Mouse (Mus musculus): ENCODE results near the gene Zfp593. TPM values are rescaled to one million over a fixed set of nuclear protein-coding genes. Genes with fewer than 3 reads are reported as not detected.

The Zfp593 gene
- polyA plus RNA-seq, 1 experiment from 2014 or later: 17.5 TPM

GRCm38 (mm10) chr4:134243516-134244250 is 1.7 kb downstream of the Zfp593 start, which contains the start of gene E130218I03Rik:
Gene E130218I03Rik, plus strand, starts transcription at chr4:134243662.
- Histone ChIP-seq H3K27me3 (ENCODE audit: control insufficient read depth, insufficient read depth, low read length) (peaks cover 6% of the 10 kb centered on the region), H3K4me1 (ENCODE audit: control insufficient read depth, insufficient read depth, low read length) (0 out of 2 replicates have a peak, but pooled peaks cover 12% of the 10 kb centered on the region), H3K4me3 (ENCODE audit: low read length) (peak within 1 kb of the TSS; percentile 89; the same call in 1 of the 2 replicates), H3K27ac (ENCODE audit: low read depth, low read length) (no peak within 1 kb of the TSS), H3K4me2 (replicated peaks; ENCODE audit: low read depth, low read length) (peak within 1 kb of the TSS; percentile 91), H3K36me3 (ENCODE audit: control insufficient read depth, insufficient read depth, low read length) (0 out of 2 replicates have a peak, but pooled peaks cover 2% of the 10 kb centered on the region), H3K9me3 (ENCODE audit: control insufficient read depth, low read length) (no peaks in the 10 kb centered on the region), H3K9ac (ENCODE audit: low read depth, low read length) (no peak within 1 kb of the TSS)
- WGBS: 94% methylated on average over 17 of the region's 17 CpGs
- no peak for ATAC-seq (ENCODE audit: low FRiP score, low TSS enrichment)

- no peaks in the 10 kb centered on the region for H3K9me3 ChIP-seq (ENCODE audit: control insufficient read depth, low read length)
- H3K9ac ChIP-seq (ENCODE audit: low read depth, low read length): 0 out of 2 replicates have a peak overlapping the region, but pooled peaks have one; percentile 54
- H3K4me2 ChIP-seq (replicated peaks; ENCODE audit: low read depth, low read length): peak overlapping the region; percentile 42
- peaks cover 5% of the 10 kb centered on the region for H3K27me3 ChIP-seq (ENCODE audit: control insufficient read depth, insufficient read depth, low read length)
- peaks cover 10% of the 10 kb centered on the region for H3K4me1 ChIP-seq (ENCODE audit: control insufficient read depth, insufficient read depth, low read length)
- ATAC-seq (ENCODE audit: low FRiP score, low TSS enrichment): no peak
- H3K36me3 ChIP-seq (ENCODE audit: control insufficient read depth, insufficient read depth, low read length): 0 out of 2 replicates have a peak, but pooled peaks cover 2% of the 10 kb centered on the region
- H3K4me3 ChIP-seq (ENCODE audit: low read length): peak overlapping the region; percentile 36
- no peak overlapping the region for H3K27ac ChIP-seq (ENCODE audit: low read depth, low read length)
- 13% methylated on average over 10 of the region's 10 CpGs for WGBS
These were observed 6.7 kb downstream of the Zfp593 start for GRCm38 (mm10) chr4:134238686-134239085.

- H3K4me2 ChIP-seq (replicated peaks; ENCODE audit: low read depth, low read length): peak within 1 kb of the TSS; percentile 42
- 3% methylated on average over 18 of the region's 18 CpGs for WGBS
- peaks cover 10% of the 10 kb centered on the region for H3K4me1 ChIP-seq (ENCODE audit: control insufficient read depth, insufficient read depth, low read length)
- H3K27ac ChIP-seq (ENCODE audit: low read depth, low read length): 0 out of 2 replicates have a peak within 1 kb of the TSS, but pooled peaks have one; percentile 42
- peaks cover 5% of the 10 kb centered on the region for H3K27me3 ChIP-seq (ENCODE audit: control insufficient read depth, insufficient read depth, low read length)
- H3K36me3 ChIP-seq (ENCODE audit: control insufficient read depth, insufficient read depth, low read length): no peaks in the 10 kb centered on the region
- H3K4me3 ChIP-seq (ENCODE audit: low read length): peak within 1 kb of the TSS; percentile 36
- peak within 1 kb of the TSS; percentile 54 for H3K9ac ChIP-seq (ENCODE audit: low read depth, low read length)
- no peaks in the 10 kb centered on the region for H3K9me3 ChIP-seq (ENCODE audit: control insufficient read depth, low read length)
- ATAC-seq (ENCODE audit: low FRiP score, low TSS enrichment): peak; percentile 82
These were observed 7.1 kb downstream of the Zfp593 start, which contains the start of gene Cnksr1 for GRCm38 (mm10) chr4:134238279-134238651. Gene Cnksr1, minus strand, starts transcription at chr4:134238399.

- Histone ChIP-seq H3K4me1 (ENCODE audit: control insufficient read depth, insufficient read depth, low read length) (peaks cover 10% of the 10 kb centered on the region), H3K27ac (ENCODE audit: low read depth, low read length) (0 out of 2 replicates have a peak overlapping the region, but pooled peaks have one; percentile 42), H3K27me3 (ENCODE audit: control insufficient read depth, insufficient read depth, low read length) (peaks cover 5% of the 10 kb centered on the region), H3K9me3 (ENCODE audit: control insufficient read depth, low read length) (no peaks in the 10 kb centered on the region), H3K9ac (ENCODE audit: low read depth, low read length) (peak overlapping the region; percentile 54), H3K4me2 (replicated peaks; ENCODE audit: low read depth, low read length) (peak overlapping the region; percentile 42), H3K36me3 (ENCODE audit: control insufficient read depth, insufficient read depth, low read length) (no peaks in the 10 kb centered on the region), H3K4me3 (ENCODE audit: low read length) (peak overlapping the region; percentile 36)
- 22% methylated on average over 19 of the region's 19 CpGs for WGBS
- peak; percentile 40; the same call in 1 of the 2 replicates for ATAC-seq (ENCODE audit: low FRiP score, low TSS enrichment)
These were observed 7.7 kb downstream of the Zfp593 start for GRCm38 (mm10) chr4:134237582-134238278.

- Histone ChIP-seq H3K4me3 (ENCODE audit: low read length) (no peak overlapping the region), H3K9ac (ENCODE audit: low read depth, low read length) (no peak overlapping the region), H3K36me3 (ENCODE audit: control insufficient read depth, insufficient read depth, low read length) (no peaks in the 10 kb centered on the region), H3K27me3 (ENCODE audit: control insufficient read depth, insufficient read depth, low read length) (peaks cover 5% of the 10 kb centered on the region), H3K4me1 (ENCODE audit: control insufficient read depth, insufficient read depth, low read length) (peaks cover 10% of the 10 kb centered on the region), H3K9me3 (ENCODE audit: control insufficient read depth, low read length) (no peaks in the 10 kb centered on the region), H3K4me2 (replicated peaks; ENCODE audit: low read depth, low read length) (no peak overlapping the region), H3K27ac (ENCODE audit: low read depth, low read length) (no peak overlapping the region)
- ATAC-seq (ENCODE audit: low FRiP score, low TSS enrichment): no peak
- WGBS: 79% methylated on average over 5 of the region's 5 CpGs
These were observed 10.5 kb downstream of the Zfp593 start for GRCm38 (mm10) chr4:134234876-134235275.

GRCm38 (mm10) chr4:134230431-134230830 is 15.0 kb downstream of the Zfp593 start:
- Histone ChIP-seq H3K9ac (ENCODE audit: low read depth, low read length) (no peak overlapping the region), H3K27me3 (ENCODE audit: control insufficient read depth, insufficient read depth, low read length) (no peaks in the 10 kb centered on the region), H3K9me3 (ENCODE audit: control insufficient read depth, low read length) (no peaks in the 10 kb centered on the region), H3K4me1 (ENCODE audit: control insufficient read depth, insufficient read depth, low read length) (no peaks in the 10 kb centered on the region), H3K4me2 (replicated peaks; ENCODE audit: low read depth, low read length) (no peak overlapping the region), H3K4me3 (ENCODE audit: low read length) (no peak overlapping the region), H3K36me3 (ENCODE audit: control insufficient read depth, insufficient read depth, low read length) (no peaks in the 10 kb centered on the region), H3K27ac (ENCODE audit: low read depth, low read length) (no peak overlapping the region)
- 31% methylated on average over 8 of the region's 8 CpGs for WGBS
- no peak for ATAC-seq (ENCODE audit: low FRiP score, low TSS enrichment)

- Histone ChIP-seq H3K27me3 (ENCODE audit: control insufficient read depth, insufficient read depth, low read length) (no peaks in the 10 kb centered on the region), H3K36me3 (ENCODE audit: control insufficient read depth, insufficient read depth, low read length) (no peaks in the 10 kb centered on the region), H3K4me2 (replicated peaks; ENCODE audit: low read depth, low read length) (no peak within 1 kb of the TSS), H3K9me3 (ENCODE audit: control insufficient read depth, low read length) (no peaks in the 10 kb centered on the region), H3K4me1 (ENCODE audit: control insufficient read depth, insufficient read depth, low read length) (no peaks in the 10 kb centered on the region), H3K27ac (ENCODE audit: low read depth, low read length) (no peak within 1 kb of the TSS), H3K9ac (ENCODE audit: low read depth, low read length) (no peak within 1 kb of the TSS), H3K4me3 (ENCODE audit: low read length) (no peak within 1 kb of the TSS)
- ATAC-seq (ENCODE audit: low FRiP score, low TSS enrichment): no peak
- 67% methylated on average over 8 of the region's 8 CpGs for WGBS
These were observed 18.2 kb downstream of the Zfp593 start, which contains the start of gene Catsper4 for GRCm38 (mm10) chr4:134227194-134227593. Gene Catsper4, minus strand, starts transcription at chr4:134227383.

- WGBS: 53% methylated on average over 11 of the region's 11 CpGs
- H3K36me3 ChIP-seq (ENCODE audit: control insufficient read depth, insufficient read depth, low read length): no peaks in the 10 kb centered on the region
- peak overlapping the region; percentile 76; the same call in 1 of the 2 replicates for H3K27ac ChIP-seq (ENCODE audit: low read depth, low read length)
- 0 out of 2 replicates have a peak, but pooled peaks cover 4% of the 10 kb centered on the region for H3K4me1 ChIP-seq (ENCODE audit: control insufficient read depth, insufficient read depth, low read length)
- no peaks in the 10 kb centered on the region for H3K27me3 ChIP-seq (ENCODE audit: control insufficient read depth, insufficient read depth, low read length)
- peak; percentile 69; the same call in 1 of the 2 replicates for ATAC-seq (ENCODE audit: low FRiP score, low TSS enrichment)
- H3K9ac ChIP-seq (ENCODE audit: low read depth, low read length): no peak overlapping the region
- no peak overlapping the region; the same call in 1 of the 2 replicates for H3K4me3 ChIP-seq (ENCODE audit: low read length)
- H3K4me2 ChIP-seq (replicated peaks; ENCODE audit: low read depth, low read length): peak overlapping the region; percentile 12; the same call in 1 of the 2 replicates
- no peaks in the 10 kb centered on the region for H3K9me3 ChIP-seq (ENCODE audit: control insufficient read depth, low read length)
These were observed 22.4 kb downstream of the Zfp593 start for GRCm38 (mm10) chr4:134222793-134223600.
